Mouse (Mus musculus) hindbrain, postnatal 0 days (tissue): ENCODE measurements around the gene Abi3. TPM values are rescaled to one million over a fixed set of nuclear protein-coding genes. Genes with fewer than 3 reads are reported as not detected.
A peak's percentile ranks its signal among the peaks of the same experiment; 100 is the strongest.

Source experiments
- ATAC-seq: fragments of 200-750 bp; cut with Nextera tagmentation; 2 replicates; pipeline ENCODE4 v1.8.0; 2017; ENCODE audit warnings: mild to moderate bottlenecking, moderate TSS enrichment, moderate library complexity
- DNase-seq: peaks from one replicate; pipeline ENCODE4 v3.0.0-alpha.2; 2015; ENCODE audit warnings: low spot score
- H3K27ac ChIP-seq: fragments of 300-500 bp; sonication (generic); 2 replicates; pipeline ENCODE4 v1.5.1; 2014; ENCODE audit warnings: mild to moderate bottlenecking
- H3K27me3 ChIP-seq: fragments of 300-500 bp; sonication (generic); 2 replicates; pipeline ENCODE4 v1.6.1; 2014; ENCODE audit warnings: low read length, mixed read lengths; ENCODE audit not compliant: insufficient read depth
- H3K36me3 ChIP-seq: fragments of 300-500 bp; sonication (generic); 2 replicates; pipeline ENCODE4 v1.6.1; 2014; ENCODE audit warnings: low read length, mixed read lengths; ENCODE audit not compliant: insufficient read depth
- H3K4me1 ChIP-seq: fragments of 300-500 bp; sonication (generic); 2 replicates; pipeline ENCODE4 v1.6.1; 2014; ENCODE audit warnings: antibody characterized with exemption, low read length, mixed read lengths; ENCODE audit not compliant: insufficient read depth
- H3K4me2 ChIP-seq: fragments of 300-500 bp; sonication (generic); 2 replicates; pipeline ENCODE4 v1.6.1; 2014; ENCODE audit warnings: low read depth, mild to moderate bottlenecking, low read length, moderate library complexity, mixed read lengths
- H3K4me3 ChIP-seq: fragments of 300-500 bp; sonication (generic); 2 replicates; pipeline ENCODE4 v1.5.1; 2014; ENCODE audit warnings: low read length
- H3K9ac ChIP-seq: fragments of 300-500 bp; sonication (generic); replicated peaks from 2 replicates; pipeline ENCODE4 v1.6.1; 2014; ENCODE audit warnings: mild to moderate bottlenecking, low read length, moderate library complexity, mixed read lengths
- H3K9me3 ChIP-seq: fragments of 300-500 bp; sonication (generic); 2 replicates; pipeline ENCODE4 v1.6.1; 2016; ENCODE audit warnings: low read length, mixed read lengths
- CTCF ChIP-seq: IDR thresholded peaks from 2 replicates; pipeline ENCODE4 v1.5.1; 2016; ENCODE audit warnings: antibody characterized with exemption, control low read depth, low read depth
- WGBS: fragments of 180-500 bp; shearing (Covaris S2); extraction: QIAGEN DNeasy Blood & Tissue Kit; methylation state at CpG from one replicate; pipeline ENCODE4 v1.1.7; 2014; 5-methylcytosine and 5-hydroxymethylcytosine counted together
- polyA plus RNA-seq: library from polyadenylated mRNA; unstranded; fragments of >200 nt; fragmentation: Nextera tagmentation; extraction: Ambion mirVana; gene quantifications from 2 replicates; pipeline ENCODE4 v1.2.1, GENCODE M21; 2015
- total RNA-seq: library from RNA; depleted of rRNA; stranded (reverse); fragments of >200 nt; gene quantifications from 2 replicates; pipeline ENCODE4 v1.2.3, GENCODE M21; 2014

Abi3 gene
- total and polyA plus RNA-seq, 2 experiments from 2014 or later: 1.9 to 3.1 TPM

- H3K4me1 ChIP-seq: peaks cover 8% of the 10 kb centered on the region; the same call in 1 of the 2 replicates
- H3K9me3 ChIP-seq: no peaks in the 10 kb centered on the region
- DNase-seq: peak; percentile 49
Observed at GRCm38 (mm10) chr11:95853684-95854083, 11.4 kb upstream of the Abi3 start.

GRCm38 (mm10) chr11:95850898-95851297 is 8.6 kb upstream of the Abi3 start:
- Histone ChIP-seq H3K4me3 (no peak overlapping the region), H3K4me2 (no peak overlapping the region), H3K9ac (no peak overlapping the region), H3K27me3 (no peaks in the 10 kb centered on the region), H3K9me3 (no peaks in the 10 kb centered on the region), H3K36me3 (no peaks in the 10 kb centered on the region), H3K4me1 (no peaks in the 10 kb centered on the region), H3K27ac (no peak overlapping the region)
- no peak for DNase-seq
- no peak for TF ChIP-seq CTCF
- no peak for ATAC-seq
- 70% methylated on average over 2 of the region's 2 CpGs for WGBS

More at GRCm38 (mm10) chr11:95853684-95854083, 11.4 kb upstream of the Abi3 start:
- Histone ChIP-seq H3K4me3 (no peak overlapping the region), H3K27me3 (no peaks in the 10 kb centered on the region), H3K36me3 (no peaks in the 10 kb centered on the region), H3K9ac (no peak overlapping the region), H3K27ac (no peak overlapping the region), H3K4me2 (no peak overlapping the region)
- no peak for ATAC-seq
- 62% methylated on average over 5 of the region's 5 CpGs for WGBS
- peak; percentile 70 for TF ChIP-seq CTCF

- Histone ChIP-seq H3K36me3 (no peaks in the 10 kb centered on the region), H3K9ac (no peak overlapping the region), H3K4me1 (no peaks in the 10 kb centered on the region), H3K4me2 (no peak overlapping the region), H3K9me3 (no peaks in the 10 kb centered on the region), H3K27ac (no peak overlapping the region), H3K27me3 (no peaks in the 10 kb centered on the region), H3K4me3 (no peak overlapping the region)
- DNase-seq (no peak), ATAC-seq (no peak)
- TF ChIP-seq CTCF: no peak
- WGBS: 68% methylated on average over 4 of the region's 4 CpGs
Observed at GRCm38 (mm10) chr11:95844935-95845334, 2.7 kb upstream of the Abi3 start.

- Histone ChIP-seq H3K4me3 (no peak overlapping the region), H3K4me2 (no peak overlapping the region), H3K27ac (no peak overlapping the region), H3K4me1 (no peaks in the 10 kb centered on the region), H3K9me3 (no peaks in the 10 kb centered on the region), H3K9ac (no peak overlapping the region), H3K36me3 (no peaks in the 10 kb centered on the region), H3K27me3 (no peaks in the 10 kb centered on the region)
- WGBS: 55% methylated on average over 6 of the region's 6 CpGs
- no peak for TF ChIP-seq CTCF
- DNase-seq: no peak
- no peak for ATAC-seq
Observed at GRCm38 (mm10) chr11:95843421-95843950, 1.2 kb upstream of the Abi3 start.

GRCm38 (mm10) chr11:95842953-95843352 is 677 bp upstream of the Abi3 start:
- H3K27ac ChIP-seq: no peak overlapping the region
- ATAC-seq (no peak), DNase-seq (no peak)
- TF ChIP-seq CTCF: no peak
- 74% methylated on average over 5 of the region's 5 CpGs for WGBS
- H3K27me3 ChIP-seq: no peaks in the 10 kb centered on the region
- H3K9ac ChIP-seq: no peak overlapping the region
- no peak overlapping the region for H3K4me2 ChIP-seq
- H3K4me3 ChIP-seq: no peak overlapping the region
- no peaks in the 10 kb centered on the region for H3K4me1 ChIP-seq
- H3K9me3 ChIP-seq: no peaks in the 10 kb centered on the region
- H3K36me3 ChIP-seq: no peaks in the 10 kb centered on the region

- Histone ChIP-seq H3K4me3 (no peak overlapping the region), H3K27me3 (no peaks in the 10 kb centered on the region), H3K9me3 (no peaks in the 10 kb centered on the region), H3K36me3 (no peaks in the 10 kb centered on the region), H3K27ac (no peak overlapping the region), H3K9ac (no peak overlapping the region), H3K4me2 (no peak overlapping the region), H3K4me1 (peaks cover 3% of the 10 kb centered on the region; the same call in 1 of the 2 replicates)
- 62% methylated on average over 10 of the region's 10 CpGs for WGBS
- DNase-seq (no peak), ATAC-seq (no peak)
- no peak for TF ChIP-seq CTCF
Observed at GRCm38 (mm10) chr11:95841498-95841830, 812 bp downstream of the Abi3 start.

GRCm38 (mm10) chr11:95840694-95841497 is 1.4 kb downstream of the Abi3 start:
- H3K9me3 ChIP-seq: no peaks in the 10 kb centered on the region
- H3K4me1 ChIP-seq: peaks cover 9% of the 10 kb centered on the region; the same call in 1 of the 2 replicates
- DNase-seq: no peak
- H3K27me3 ChIP-seq: no peaks in the 10 kb centered on the region
- H3K36me3 ChIP-seq: no peaks in the 10 kb centered on the region
- no peak overlapping the region for H3K4me3 ChIP-seq
- H3K9ac ChIP-seq: no peak overlapping the region
- no peak for ATAC-seq
- no peak overlapping the region for H3K27ac ChIP-seq
- TF ChIP-seq CTCF: no peak
- 80% methylated on average over 5 of the region's 5 CpGs for WGBS
- no peak overlapping the region for H3K4me2 ChIP-seq
